Mouse (Mus musculus) ES-E14 (cell line): ENCODE measurements around the gene Hk3.

Experiments
- CHD2 ChIP-seq: IDR thresholded peaks from 2 replicates; pipeline ENCODE4 v1.6.1; 2014; ENCODE audit warnings: mild to moderate bottlenecking, low read depth, low read length, inconsistent platforms
- HCFC1 ChIP-seq: IDR thresholded peaks from 2 replicates; pipeline ENCODE4 v1.6.1; 2012; ENCODE audit warnings: low read length, inconsistent platforms, borderline replicate concordance; ENCODE audit not compliant: insufficient read depth

GRCm38 (mm10) chr13:55000433-55000832 is 20.8 kb downstream of the Hk3 start:
- TF ChIP-seq CHD2, result no peak
- TF ChIP-seq HCFC1, result no peak
